21 mouse cellular contexts compared by ENCODE assay signal in the genomic region with DNA sequence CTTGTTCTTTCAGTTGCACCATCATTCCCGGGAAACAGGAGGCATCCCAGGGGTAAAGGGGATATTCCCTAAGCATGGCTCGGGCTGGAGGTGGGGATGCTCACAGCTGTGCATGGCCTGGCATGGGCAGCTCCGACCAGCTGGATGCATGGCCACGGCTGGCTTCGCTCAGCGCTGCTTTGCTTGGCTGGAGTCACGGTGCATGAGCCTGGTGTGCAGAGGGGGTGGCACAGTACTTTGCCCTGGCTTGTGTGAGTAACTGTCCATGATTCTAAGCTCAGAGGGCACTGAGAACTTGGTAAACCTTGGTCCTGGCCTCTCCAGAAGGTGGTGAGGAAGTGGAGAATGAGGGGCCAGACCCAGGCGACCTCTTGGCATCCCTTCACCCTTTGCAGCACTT. TPM values are rescaled to one million over a fixed set of nuclear protein-coding genes. Genes with fewer than 3 reads are reported as not detected.
DNase-seq lines count a peak whose midpoint lies in the region; ATAC-seq and TF ChIP-seq lines count a peak whose summit lies in the region.
"Had no signal": no experiment of that assay in that cellular context is flagged by ENCODE, and none has a peak within 500 bp of the region (broad histone marks: within the 10 kb centered on the region; RNA-seq: fewer than 3 reads in every experiment).

No protein-coding gene starts in this region.

- H3K4me3 ChIP-seq in kidney, embryonic 14.5 days (ENCODE audit: low read length) = no peak overlapping the region
- H3K4me3 ChIP-seq in kidney, postnatal 0 days (replicated peaks; ENCODE audit: low read depth, low read length) = no peak overlapping the region
- H3K4me3 ChIP-seq: erythroblast, embryonic 14.5 days; forebrain, embryonic 10.5 days; forebrain, embryonic 15.5 days; heart, embryonic 12.5 days; hindbrain, embryonic 10.5 days had no signal

- ATAC-seq in kidney, embryonic 14.5 days (ENCODE audit: low FRiP score, low TSS enrichment) = no peak
- peak; percentile 71 for ATAC-seq in kidney, postnatal 0 days (replicated peaks; ENCODE audit: low FRiP score, low read depth)
- ATAC-seq: CD4-positive, CD25-positive, alpha-beta regulatory T cell, adult 4 months; forebrain, embryonic 15.5 days; hindbrain, embryonic 16.5 days had no signal

- H3K4me1 ChIP-seq in kidney, embryonic 14.5 days (ENCODE audit: control insufficient read depth, insufficient read depth, low read length) = no peaks in the 10 kb centered on the region
- no peaks in the 10 kb centered on the region for H3K4me1 ChIP-seq in kidney, postnatal 0 days (replicated peaks; ENCODE audit: insufficient read depth, low read length)

- peak; percentile 34 to 42 for DNase-seq in cerebellum, postnatal 10 days
- DNase-seq in cerebellum, adult 18-20 months = no peak
- DNase-seq in kidney, adult 18-20 months = peak; percentile 30
- no peak for DNase-seq in kidney, postnatal 0 days (ENCODE audit: low spot score)
- no peak for DNase-seq in ovary, adult 18-20 months (ENCODE audit: low spot score)
- DNase-seq in gastrocnemius, postnatal 25 days = no peak
- DNase-seq: adrenal gland, postnatal 10 days; B cell, adult 2 months; cerebellum, adult 11 months; cerebellum, adult 9-10 months; cerebellum, postnatal 36 days; gastrocnemius, postnatal 10 days had no signal

- H3K9me3 ChIP-seq in kidney, embryonic 14.5 days (ENCODE audit: control insufficient read depth, low read length) = no peaks in the 10 kb centered on the region
- H3K9me3 ChIP-seq in kidney, postnatal 0 days (replicated peaks; ENCODE audit: low read length) = no peaks in the 10 kb centered on the region
- H3K9me3 ChIP-seq: forebrain, embryonic 10.5 days; forebrain, embryonic 15.5 days; G1E; heart, embryonic 12.5 days; hindbrain, embryonic 10.5 days had no signal

- no peak overlapping the region for H3K9ac ChIP-seq in kidney, embryonic 14.5 days (ENCODE audit: low read depth, low read length)
- H3K9ac ChIP-seq in kidney, postnatal 0 days (ENCODE audit: low read depth, low read length) = no peak overlapping the region
- H3K9ac ChIP-seq: forebrain, embryonic 15.5 days; heart, embryonic 12.5 days had no signal

- peaks cover 6% of the 10 kb centered on the region for H3K27me3 ChIP-seq in kidney, embryonic 14.5 days (ENCODE audit: control insufficient read depth, insufficient read depth, low read length)
- H3K27me3 ChIP-seq in kidney, postnatal 0 days (ENCODE audit: insufficient read depth, low read length) = no peaks in the 10 kb centered on the region
- H3K27me3 ChIP-seq: forebrain, embryonic 15.5 days had no signal

- no peak for TF ChIP-seq CTCF in kidney, postnatal 0 days (IDR thresholded peaks at IDR 0.05; ENCODE audit: low read depth)

- 85% methylated on average over 8 of the region's 8 CpGs for WGBS in kidney, embryonic 14.5 days
- WGBS in kidney, postnatal 0 days = 76% methylated on average over 8 of the region's 8 CpGs

- no peaks in the 10 kb centered on the region for H3K36me3 ChIP-seq in kidney, embryonic 14.5 days (ENCODE audit: control insufficient read depth, insufficient read depth, low read length)
- H3K36me3 ChIP-seq in kidney, postnatal 0 days (ENCODE audit: insufficient read depth, low read length) = no peaks in the 10 kb centered on the region
- H3K36me3 ChIP-seq: heart, embryonic 12.5 days had no signal

- H3K4me2 ChIP-seq in kidney, embryonic 14.5 days (replicated peaks; ENCODE audit: low read depth, low read length) = no peak overlapping the region
- H3K4me2 ChIP-seq in kidney, postnatal 0 days (ENCODE audit: low read length) = no peak overlapping the region
- H3K4me2 ChIP-seq: forebrain, embryonic 15.5 days; heart, embryonic 12.5 days had no signal

- H3K27ac ChIP-seq in kidney, embryonic 14.5 days (ENCODE audit: low read depth, low read length) = no peak overlapping the region
- H3K27ac ChIP-seq in kidney, postnatal 0 days = no peak overlapping the region
- H3K27ac ChIP-seq: forebrain, embryonic 10.5 days; forebrain, embryonic 15.5 days; hindbrain, embryonic 10.5 days had no signal

RNA-seq across cellular contexts. Expression of a gene that starts 29.5 kb away (rescaled TPM):
- 229 and 331 TPM in 2 replicates for polyA plus RNA-seq in kidney, embryonic 14.5 days (2014; fragmentation: Nextera tagmentation; extraction: Ambion mirVana)
- 199 and 226 TPM in 2 replicates for polyA plus RNA-seq in kidney, postnatal 0 days (2015; fragmentation: Nextera tagmentation; extraction: Ambion mirVana)
- 10 to 100 TPM; 19.9 to 25.8 TPM for total RNA-seq in gastrocnemius, postnatal 25 days (2021)

RNA-seq across cellular contexts. Expression of a gene that starts 39.5 kb away (rescaled TPM):
- polyA plus RNA-seq in kidney, embryonic 14.5 days (2014; fragmentation: Nextera tagmentation; extraction: Ambion mirVana) = 126 and 148 TPM in 2 replicates
- polyA plus RNA-seq in kidney, postnatal 0 days (2015; fragmentation: Nextera tagmentation; extraction: Ambion mirVana) = 124 and 129 TPM in 2 replicates
- 10 to 100 TPM; 43.6 to 48.4 TPM for total RNA-seq in gastrocnemius, postnatal 25 days (2021)

RNA-seq across cellular contexts. Expression of a gene that starts 48.0 kb away (rescaled TPM):
- polyA plus RNA-seq in kidney, embryonic 14.5 days (2014; fragmentation: Nextera tagmentation; extraction: Ambion mirVana) = 3.6 and 4.2 TPM in 2 replicates
- polyA plus RNA-seq in kidney, postnatal 0 days (2015; fragmentation: Nextera tagmentation; extraction: Ambion mirVana) = 0.41 and 0.82 TPM in 2 replicates
- total RNA-seq in gastrocnemius, postnatal 25 days (2021) = under 1 TPM in 1 of 2 experiments, not detected in 1; 0.29 TPM

Comparison
In these comparisons a context has a peak if more than half of its experiments do, and no peak if none do; other contexts are left out.
1. DNase-seq: peak in cerebellum, postnatal 10 days (2 of 2) and kidney, adult 18-20 months (single experiment); none in cerebellum, adult 18-20 months (0 of 2), kidney, postnatal 0 days (single experiment), ovary, adult 18-20 months (single experiment) and gastrocnemius, postnatal 25 days (single experiment).